ENCODE assay signal across 15 mouse cellular contexts in genomic region chr16:5008076-5008475, GRCm38 (mm10). TPM values are rescaled to one million over a fixed set of nuclear protein-coding genes. Genes with fewer than 3 reads are reported as not detected.
A peak's percentile ranks its signal among the peaks of the same experiment; 100 is the strongest.
DNase-seq lines count a peak whose midpoint lies in the region; ATAC-seq and TF ChIP-seq lines count a peak whose summit lies in the region.
"Had no signal": no experiment of that assay in that cellular context is flagged by ENCODE, and none has a peak within 500 bp of the region (broad histone marks: within the 10 kb centered on the region; RNA-seq: fewer than 3 reads in every experiment).

No protein-coding gene starts in this region.

- TF ChIP-seq EP300 in liver, postnatal 0 days (IDR thresholded peaks at IDR 0.05; ENCODE audit: low read depth) = no peak

- WGBS in hindbrain, embryonic 10.5 days = 81% methylated on average over 12 of the region's 12 CpGs
- WGBS in hindbrain, embryonic 13.5 days = 83% methylated on average over 12 of the region's 12 CpGs
- 81% methylated on average over 12 of the region's 12 CpGs for WGBS in kidney, embryonic 14.5 days
- WGBS in liver, postnatal 0 days (ENCODE audit: insufficient replicate concordance) = 74% methylated on average over 12 of the region's 12 CpGs

- H3K9me3 ChIP-seq in hindbrain, embryonic 10.5 days = no peaks in the 10 kb centered on the region
- no peaks in the 10 kb centered on the region for H3K9me3 ChIP-seq in hindbrain, embryonic 13.5 days
- no peaks in the 10 kb centered on the region for H3K9me3 ChIP-seq in kidney, embryonic 14.5 days (ENCODE audit: control insufficient read depth, low read length)
- H3K9me3 ChIP-seq in liver, postnatal 0 days (ENCODE audit: low read length) = no peaks in the 10 kb centered on the region
- H3K9me3 ChIP-seq: heart, embryonic 15.5 days; limb, embryonic 12.5 days had no signal

- no peaks in the 10 kb centered on the region for H3K27me3 ChIP-seq in hindbrain, embryonic 10.5 days (ENCODE audit: insufficient read depth, poor library complexity, severe bottlenecking)
- H3K27me3 ChIP-seq in hindbrain, embryonic 13.5 days = no peaks in the 10 kb centered on the region
- no peaks in the 10 kb centered on the region for H3K27me3 ChIP-seq in kidney, embryonic 14.5 days (ENCODE audit: control insufficient read depth, insufficient read depth, low read length)
- H3K27me3 ChIP-seq in liver, postnatal 0 days (ENCODE audit: insufficient read depth, low read length) = no peaks in the 10 kb centered on the region
- H3K27me3 ChIP-seq: heart, embryonic 15.5 days; limb, embryonic 12.5 days had no signal

- no peak for DNase-seq in hindbrain, embryonic 10.5 days (ENCODE audit: low spot score)
- DNase-seq in fat pad, adult 2 months (ENCODE audit: extremely low read depth, low read depth, low spot score) = peak; percentile 26
- no peak for DNase-seq in liver, postnatal 0 days
- no peak for DNase-seq in embryo, embryonic 9.5 days (ENCODE audit: extremely low spot score)
- no peak for DNase-seq in adrenal gland, adult 18-20 months (ENCODE audit: low spot score in 2 of 2)
- DNase-seq in urinary bladder, postnatal 25 days (ENCODE audit: low spot score) = no peak
- DNase-seq: embryo, embryonic 11 days; gastrocnemius, adult 2 months; layer of hippocampus, postnatal 36 days had no signal

- peaks cover 36% of the 10 kb centered on the region for H3K4me1 ChIP-seq in hindbrain, embryonic 10.5 days (replicated peaks)
- peaks cover 28% of the 10 kb centered on the region for H3K4me1 ChIP-seq in hindbrain, embryonic 13.5 days (replicated peaks)
- H3K4me1 ChIP-seq in kidney, embryonic 14.5 days (ENCODE audit: control insufficient read depth, insufficient read depth, low read length) = peaks cover 12% of the 10 kb centered on the region
- H3K4me1 ChIP-seq in liver, postnatal 0 days (ENCODE audit: insufficient read depth) = peaks cover 38% of the 10 kb centered on the region

- no peak for ATAC-seq in hindbrain, embryonic 13.5 days (ENCODE audit: low FRiP score)
- ATAC-seq in kidney, embryonic 14.5 days (ENCODE audit: low FRiP score, low TSS enrichment) = no peak
- ATAC-seq in liver, postnatal 0 days = no peak
- ATAC-seq: hindbrain, embryonic 16.5 days had no signal

- H3K4me2 ChIP-seq in hindbrain, embryonic 13.5 days = no peak overlapping the region
- H3K4me2 ChIP-seq in kidney, embryonic 14.5 days (replicated peaks; ENCODE audit: low read depth, low read length) = peak overlapping the region; percentile 21; the same call in 1 of the 2 replicates
- peak overlapping the region; percentile 53; the same call in 1 of the 2 replicates for H3K4me2 ChIP-seq in liver, postnatal 0 days (ENCODE audit: low read depth, low read length)
- H3K4me2 ChIP-seq: limb, embryonic 12.5 days had no signal

- TF ChIP-seq CTCF in liver, postnatal 0 days (IDR thresholded peaks at IDR 0.05; ENCODE audit: low read depth) = no peak

- H3K27ac ChIP-seq in hindbrain, embryonic 10.5 days = peak overlapping the region; percentile 66; the same call in 1 of the 2 replicates
- no peak overlapping the region for H3K27ac ChIP-seq in hindbrain, embryonic 13.5 days
- no peak overlapping the region for H3K27ac ChIP-seq in kidney, embryonic 14.5 days (ENCODE audit: low read depth, low read length)
- peak overlapping the region; percentile 16; the same call in 1 of the 2 replicates for H3K27ac ChIP-seq in liver, postnatal 0 days (ENCODE audit: low read depth)
- H3K27ac ChIP-seq: gastrocnemius, adult 2 months; heart, embryonic 15.5 days; limb, embryonic 12.5 days had no signal

- peaks cover 10% of the 10 kb centered on the region; the same call in 1 of the 2 replicates for H3K36me3 ChIP-seq in hindbrain, embryonic 10.5 days
- peaks cover 24% of the 10 kb centered on the region for H3K36me3 ChIP-seq in hindbrain, embryonic 13.5 days
- peaks cover 6% of the 10 kb centered on the region; the same call in 1 of the 2 replicates for H3K36me3 ChIP-seq in kidney, embryonic 14.5 days (ENCODE audit: control insufficient read depth, insufficient read depth, low read length)
- peaks cover 8% of the 10 kb centered on the region; the same call in 1 of the 2 replicates for H3K36me3 ChIP-seq in liver, postnatal 0 days (replicated peaks; ENCODE audit: insufficient read depth, low read length)
- H3K36me3 ChIP-seq: heart, embryonic 15.5 days had no signal

- H3K9ac ChIP-seq in hindbrain, embryonic 13.5 days = no peak overlapping the region
- H3K9ac ChIP-seq in kidney, embryonic 14.5 days (ENCODE audit: low read depth, low read length) = no peak overlapping the region
- no peak overlapping the region for H3K9ac ChIP-seq in liver, postnatal 0 days (replicated peaks)
- H3K9ac ChIP-seq: heart, embryonic 15.5 days; limb, embryonic 12.5 days had no signal

- no peak overlapping the region for H3K4me3 ChIP-seq in hindbrain, embryonic 10.5 days
- H3K4me3 ChIP-seq in hindbrain, embryonic 13.5 days = no peak overlapping the region
- no peak overlapping the region for H3K4me3 ChIP-seq in kidney, embryonic 14.5 days (ENCODE audit: low read length)
- no peak overlapping the region for H3K4me3 ChIP-seq in liver, postnatal 0 days (ENCODE audit: low read depth, low read length)
- H3K4me3 ChIP-seq: gastrocnemius, adult 2 months; heart, embryonic 15.5 days; limb, embryonic 12.5 days had no signal

RNA-seq across cellular contexts. Expression of gene Smim22, which starts 1.0 kb away (rescaled TPM):
- polyA plus RNA-seq in hindbrain, embryonic 10.5 days (2016; fragmentation: Nextera tagmentation; extraction: Ambion mirVana) = 4.6 and 5.4 TPM in 2 replicates
- polyA plus RNA-seq in hindbrain, embryonic 13.5 days (2015; fragmentation: Nextera tagmentation; extraction: Ambion mirVana) = 3.1 and 4.6 TPM in 2 replicates
- 10.2 and 10.4 TPM in 2 replicates for polyA plus RNA-seq in kidney, embryonic 14.5 days (2014; fragmentation: Nextera tagmentation; extraction: Ambion mirVana)
- 23.6 and 23.7 TPM in 2 replicates for polyA plus RNA-seq in liver, postnatal 0 days (2015; fragmentation: Nextera tagmentation; extraction: Ambion mirVana)
- not detected for total RNA-seq in adrenal gland, adult 18-20 months (2021)
- total RNA-seq: gastrocnemius, adult 2 months; layer of hippocampus, postnatal 36 days; megakaryocyte, adult 5-6 weeks had no signal

RNA-seq across cellular contexts. Expression of gene Rogdi, which starts 5.3 kb away (rescaled TPM):
- 63.7 and 108 TPM in 2 replicates for polyA plus RNA-seq in hindbrain, embryonic 10.5 days (2016; fragmentation: Nextera tagmentation; extraction: Ambion mirVana)
- 153 and 161 TPM in 2 replicates for polyA plus RNA-seq in hindbrain, embryonic 13.5 days (2015; fragmentation: Nextera tagmentation; extraction: Ambion mirVana)
- polyA plus RNA-seq in kidney, embryonic 14.5 days (2014; fragmentation: Nextera tagmentation; extraction: Ambion mirVana) = 80.9 and 86.2 TPM in 2 replicates
- polyA plus RNA-seq in liver, postnatal 0 days (2015; fragmentation: Nextera tagmentation; extraction: Ambion mirVana) = 105 and 114 TPM in 2 replicates
- total RNA-seq in adrenal gland, adult 18-20 months (2021) = 10 to 100 TPM; 20.7 to 28.3 TPM

RNA-seq across cellular contexts. Expression of gene Sept12, which starts 10.4 kb away (rescaled TPM):
- 0.05 TPM in 1 of 2 replicates, not detected in the other for polyA plus RNA-seq in hindbrain, embryonic 10.5 days (2016; fragmentation: Nextera tagmentation; extraction: Ambion mirVana)
- polyA plus RNA-seq in hindbrain, embryonic 13.5 days (2015; fragmentation: Nextera tagmentation; extraction: Ambion mirVana) = not detected in 2 replicates
- polyA plus RNA-seq in kidney, embryonic 14.5 days (2014; fragmentation: Nextera tagmentation; extraction: Ambion mirVana) = 0.11 TPM in 1 of 2 replicates, not detected in the other
- not detected in 2 replicates for polyA plus RNA-seq in liver, postnatal 0 days (2015; fragmentation: Nextera tagmentation; extraction: Ambion mirVana)
- not detected for total RNA-seq in adrenal gland, adult 18-20 months (2021)
- total RNA-seq: gastrocnemius, adult 2 months; layer of hippocampus, postnatal 36 days; megakaryocyte, adult 5-6 weeks had no signal
- polyA plus RNA-seq: heart, embryonic 15.5 days; hindbrain, embryonic 16.5 days had no signal

RNA-seq across cellular contexts. Expression of gene Glyr1, which starts 41.6 kb away (rescaled TPM):
- polyA plus RNA-seq in hindbrain, embryonic 10.5 days (2016; fragmentation: Nextera tagmentation; extraction: Ambion mirVana) = 211 and 219 TPM in 2 replicates
- 206 and 209 TPM in 2 replicates for polyA plus RNA-seq in hindbrain, embryonic 13.5 days (2015; fragmentation: Nextera tagmentation; extraction: Ambion mirVana)
- 66.0 and 96.3 TPM in 2 replicates for polyA plus RNA-seq in kidney, embryonic 14.5 days (2014; fragmentation: Nextera tagmentation; extraction: Ambion mirVana)
- 31.4 and 35.7 TPM in 2 replicates for polyA plus RNA-seq in liver, postnatal 0 days (2015; fragmentation: Nextera tagmentation; extraction: Ambion mirVana)
- 10 to 100 TPM; 88.1 to 99.2 TPM for total RNA-seq in adrenal gland, adult 18-20 months (2021)

RNA-seq across cellular contexts. Expression of gene Ubn1, which starts 41.8 kb away (rescaled TPM):
- polyA plus RNA-seq in hindbrain, embryonic 10.5 days (2016; fragmentation: Nextera tagmentation; extraction: Ambion mirVana) = 17.8 TPM in 2 replicates
- 16.0 and 16.3 TPM in 2 replicates for polyA plus RNA-seq in hindbrain, embryonic 13.5 days (2015; fragmentation: Nextera tagmentation; extraction: Ambion mirVana)
- 21.7 and 26.3 TPM in 2 replicates for polyA plus RNA-seq in kidney, embryonic 14.5 days (2014; fragmentation: Nextera tagmentation; extraction: Ambion mirVana)
- polyA plus RNA-seq in liver, postnatal 0 days (2015; fragmentation: Nextera tagmentation; extraction: Ambion mirVana) = 6.4 and 6.5 TPM in 2 replicates
- total RNA-seq in adrenal gland, adult 18-20 months (2021) = 10 to 100 TPM; 30.5 to 37.4 TPM

Comparison
In these comparisons a context has a peak if more than half of its experiments do, and no peak if none do; other contexts are left out.
1. H3K27ac ChIP-seq: peak in hindbrain, embryonic 10.5 days (single experiment) and liver, postnatal 0 days (single experiment); none in hindbrain, embryonic 13.5 days (single experiment) and kidney, embryonic 14.5 days (single experiment).